Mouse (Mus musculus): ENCODE measurements at regions not wholly inside any gene's neighbourhood (a gene's known extent, or its start where the extent isn't known, plus 50 kb on each side); places are given as distances from the start of the nearest gene placed in this dataset.

GRCm38 (mm10) chr1:186034443-186034842 is 82.7 kb downstream of the Lyplal1 start:
- no peak for DNase-seq (ENCODE audit: low spot score)
- Histone ChIP-seq H3K9me3 (replicated peaks) (peaks cover 27% of the 10 kb centered on the region), H3K36me3 (replicated peaks) (no peaks in the 10 kb centered on the region), H3K27me3 (ENCODE audit: insufficient read depth, low read length) (no peaks in the 10 kb centered on the region), H3K4me1 (ENCODE audit: insufficient read depth, low read depth, low read length) (no peaks in the 10 kb centered on the region), H3K4me3 (ENCODE audit: low read depth, low read length) (no peak overlapping the region)
- no peak for TF ChIP-seq GATA2 (IDR thresholded peaks at IDR 0.05; ENCODE audit: borderline replicate concordance, low read depth, low read length)
- ATAC-seq (ENCODE audit: extremely low read depth, insufficient number of reproducible peaks, low FRiP score, poor library complexity, severe bottlenecking), result no peak

All from G1E (cell line).